Mouse (Mus musculus) intestine, embryonic 15.5 days (tissue): ENCODE results near the gene Crym. TPM values are rescaled to one million over a fixed set of nuclear protein-coding genes. Genes with fewer than 3 reads are reported as not detected.
A peak's percentile ranks its signal among the peaks of the same experiment; 100 is the strongest.

ENCODE experiments used
- ATAC-seq: fragments of 200-750 bp; cut with Nextera tagmentation; 2 replicates; pipeline ENCODE4 v1.8.0; 2017; ENCODE audit warnings: moderate TSS enrichment, moderate library complexity
- H3K27ac ChIP-seq: fragments of 300-500 bp; sonication (generic); 2 replicates; pipeline ENCODE4 v1.5.1; 2015; ENCODE audit warnings: mild to moderate bottlenecking, inconsistent platforms
- H3K27me3 ChIP-seq: fragments of 300-500 bp; sonication (generic); replicated peaks from 2 replicates; pipeline ENCODE4 v1.6.1; 2015; ENCODE audit warnings: inconsistent platforms
- H3K36me3 ChIP-seq: fragments of 300-500 bp; sonication (generic); 2 replicates; pipeline ENCODE4 v1.6.1; 2015; ENCODE audit warnings: inconsistent platforms
- H3K4me1 ChIP-seq: fragments of 300-500 bp; sonication (generic); replicated peaks from 2 replicates; pipeline ENCODE4 v1.6.1; 2015; ENCODE audit warnings: inconsistent platforms
- H3K4me2 ChIP-seq: fragments of 300-500 bp; sonication (generic); replicated peaks from 2 replicates; pipeline ENCODE4 v1.6.1; 2015; ENCODE audit warnings: mild to moderate bottlenecking, inconsistent platforms
- H3K4me3 ChIP-seq: fragments of 300-500 bp; sonication (generic); replicated peaks from 2 replicates; pipeline ENCODE4 v1.5.1; 2015; ENCODE audit warnings: inconsistent platforms
- H3K9ac ChIP-seq: fragments of 300-500 bp; sonication (generic); 2 replicates; pipeline ENCODE4 v1.6.1; 2015; ENCODE audit warnings: inconsistent platforms
- H3K9me3 ChIP-seq: fragments of 300-500 bp; sonication (generic); 2 replicates; pipeline ENCODE4 v1.6.1; 2016; ENCODE audit warnings: inconsistent platforms
- WGBS: fragments of 180-500 bp; shearing (Covaris S2); methylation state at CpG from one replicate; pipeline ENCODE4 v1.1.7; 2015; 5-methylcytosine and 5-hydroxymethylcytosine counted together
- polyA plus RNA-seq: library from polyadenylated mRNA; unstranded; fragments of >200 nt; fragmentation: Nextera tagmentation; extraction: Ambion mirVana; gene quantifications from 2 replicates; pipeline ENCODE4 v1.2.1, GENCODE M21; 2015

Crym gene
- polyA plus RNA-seq, 1 experiment from 2014 or later, result 1.6 TPM

GRCm38 (mm10) chr7:120182891-120183290 is 19.0 kb downstream of the Crym start:
- Histone ChIP-seq H3K27ac (no peak overlapping the region), H3K4me2 (no peak overlapping the region), H3K9me3 (no peaks in the 10 kb centered on the region), H3K36me3 (no peaks in the 10 kb centered on the region), H3K4me3 (no peak overlapping the region), H3K4me1 (no peaks in the 10 kb centered on the region), H3K9ac (no peak overlapping the region), H3K27me3 (no peaks in the 10 kb centered on the region)
- ATAC-seq, result no peak

GRCm38 (mm10) chr7:120181401-120182230 is 20.3 kb downstream of the Crym start:
- WGBS, result 89% methylated on average over 4 of the region's 4 CpGs
- Histone ChIP-seq H3K9me3 (no peaks in the 10 kb centered on the region), H3K27ac (no peak overlapping the region), H3K4me3 (no peak overlapping the region), H3K9ac (no peak overlapping the region), H3K4me1 (no peaks in the 10 kb centered on the region), H3K4me2 (no peak overlapping the region), H3K27me3 (no peaks in the 10 kb centered on the region), H3K36me3 (no peaks in the 10 kb centered on the region)
- no peak for ATAC-seq

GRCm38 (mm10) chr7:120180547-120180946 is 21.4 kb downstream of the Crym start:
- Histone ChIP-seq H3K36me3 (no peaks in the 10 kb centered on the region), H3K4me1 (no peaks in the 10 kb centered on the region), H3K4me3 (no peak overlapping the region), H3K4me2 (no peak overlapping the region), H3K27me3 (no peaks in the 10 kb centered on the region), H3K9me3 (no peaks in the 10 kb centered on the region), H3K27ac (no peak overlapping the region), H3K9ac (no peak overlapping the region)
- ATAC-seq, result no peak; the same call in 1 of the 2 replicates
- WGBS, result 77% methylated on average over 5 of the region's 5 CpGs

- Histone ChIP-seq H3K27me3 (no peaks in the 10 kb centered on the region), H3K4me2 (no peak overlapping the region), H3K36me3 (no peaks in the 10 kb centered on the region), H3K4me1 (no peaks in the 10 kb centered on the region), H3K9ac (no peak overlapping the region), H3K9me3 (no peaks in the 10 kb centered on the region), H3K4me3 (no peak overlapping the region), H3K27ac (no peak overlapping the region)
- no peak for ATAC-seq
- 21% methylated on average over 2 of the region's 2 CpGs for WGBS
Measured at GRCm38 (mm10) chr7:120178935-120179334, 23.0 kb downstream of the Crym start.

- no peak for ATAC-seq
- Histone ChIP-seq H3K27ac (no peak overlapping the region), H3K36me3 (no peaks in the 10 kb centered on the region), H3K4me2 (no peak overlapping the region), H3K4me3 (no peak overlapping the region), H3K9ac (no peak overlapping the region), H3K4me1 (no peaks in the 10 kb centered on the region), H3K9me3 (no peaks in the 10 kb centered on the region), H3K27me3 (no peaks in the 10 kb centered on the region)
- WGBS, result 79% methylated on average over 3 of the region's 3 CpGs
Measured at GRCm38 (mm10) chr7:120177611-120178010, 24.3 kb downstream of the Crym start.

GRCm38 (mm10) chr7:120174723-120175504 is 27.0 kb downstream of the Crym start:
- H3K27me3 ChIP-seq, result no peaks in the 10 kb centered on the region
- H3K4me1 ChIP-seq, result no peaks in the 10 kb centered on the region
- peak overlapping the region; percentile 21; the same call in 1 of the 2 replicates for H3K9ac ChIP-seq
- no peaks in the 10 kb centered on the region for H3K9me3 ChIP-seq
- 61% methylated on average over 11 of the region's 11 CpGs for WGBS
- peak; percentile 67 for ATAC-seq
- H3K27ac ChIP-seq, result peak overlapping the region; percentile 61
- peak overlapping the region; percentile 46 for H3K4me2 ChIP-seq
- peak overlapping the region; percentile 33 for H3K4me3 ChIP-seq
- H3K36me3 ChIP-seq, result no peaks in the 10 kb centered on the region

- ATAC-seq, result peak; percentile 96
- Histone ChIP-seq H3K27ac (peak within 1 kb of the TSS; percentile 61), H3K9me3 (no peaks in the 10 kb centered on the region), H3K9ac (peak within 1 kb of the TSS; percentile 31), H3K4me2 (peak within 1 kb of the TSS; percentile 46), H3K4me3 (peak within 1 kb of the TSS; percentile 33), H3K27me3 (no peaks in the 10 kb centered on the region), H3K36me3 (no peaks in the 10 kb centered on the region), H3K4me1 (no peaks in the 10 kb centered on the region)
- WGBS, result 57% methylated on average over 10 of the region's 10 CpGs
Measured at GRCm38 (mm10) chr7:120173603-120174244, 28.2 kb downstream of the Crym start, which contains the start of gene Anks4b. TSS of gene Anks4b (plus strand) at chr7:120173858.

- Histone ChIP-seq H3K27ac (no peak overlapping the region), H3K27me3 (no peaks in the 10 kb centered on the region), H3K9ac (no peak overlapping the region), H3K4me1 (no peaks in the 10 kb centered on the region), H3K36me3 (no peaks in the 10 kb centered on the region), H3K4me3 (no peak overlapping the region), H3K4me2 (no peak overlapping the region), H3K9me3 (no peaks in the 10 kb centered on the region)
- 86% methylated on average over 1 of the region's 1 CpGs for WGBS
- no peak for ATAC-seq
Measured at GRCm38 (mm10) chr7:120172188-120172700, 29.7 kb downstream of the Crym start.

- H3K27ac ChIP-seq, result no peak overlapping the region
- H3K9ac ChIP-seq, result no peak overlapping the region
- no peak for ATAC-seq
- no peaks in the 10 kb centered on the region for H3K9me3 ChIP-seq
- H3K36me3 ChIP-seq, result no peaks in the 10 kb centered on the region
- no peak overlapping the region for H3K4me2 ChIP-seq
- no peaks in the 10 kb centered on the region for H3K27me3 ChIP-seq
- H3K4me1 ChIP-seq, result no peaks in the 10 kb centered on the region
- WGBS, result 85% methylated on average over 11 of the region's 11 CpGs
- no peak overlapping the region for H3K4me3 ChIP-seq
Measured at GRCm38 (mm10) chr7:120163581-120164251, 38.2 kb downstream of the Crym start.

- Histone ChIP-seq H3K27me3 (no peaks in the 10 kb centered on the region), H3K27ac (peak overlapping the region; percentile 66)
Measured at GRCm38 (mm10) chr7:120158121-120158613, 43.7 kb downstream of the Crym start.

GRCm38 (mm10) chr7:120157575-120158061 is 44.3 kb downstream of the Crym start:
- 65% methylated on average over 5 of the region's 5 CpGs for WGBS

More at GRCm38 (mm10) chr7:120158121-120158613, 43.7 kb downstream of the Crym start:
- peak; percentile 98 for ATAC-seq
- Histone ChIP-seq H3K4me2 (no peak overlapping the region), H3K4me1 (no peaks in the 10 kb centered on the region), H3K9ac (no peak overlapping the region), H3K36me3 (no peaks in the 10 kb centered on the region), H3K4me3 (no peak overlapping the region), H3K9me3 (no peaks in the 10 kb centered on the region)
- 25% methylated on average over 4 of the region's 4 CpGs for WGBS

More at GRCm38 (mm10) chr7:120157575-120158061, 44.3 kb downstream of the Crym start:
- Histone ChIP-seq H3K27ac (no peak overlapping the region; the same call in 1 of the 2 replicates), H3K4me3 (no peak overlapping the region), H3K36me3 (no peaks in the 10 kb centered on the region), H3K27me3 (no peaks in the 10 kb centered on the region), H3K9me3 (no peaks in the 10 kb centered on the region), H3K4me2 (no peak overlapping the region), H3K4me1 (no peaks in the 10 kb centered on the region), H3K9ac (no peak overlapping the region)
- no peak for ATAC-seq
